Mouse (Mus musculus) CH12F3 (cell line): ENCODE results near the gene Tcta.
"Not testable (repeated sequence)": the region's sequence is repeated elsewhere in the genome, so short reads cannot be mapped to it uniquely, and the experiment has no call there.

Experiments
- in situ Hi-C: fragments of 300-500 bp; cut with MboI; formaldehyde crosslinking; loops from 2 replicates; pipeline ENCODE4 v1.14.3; 2020; ENCODE audit warnings: low sequenced_read_pairs

Gene Tcta

GRCm38 (mm10) chr9:108305629-108306520 lies at the start of gene Tcta, which contains the start of gene Rhoa:
Gene Tcta (minus strand): TSS chr9:108306160.
Gene Rhoa (plus strand): TSS chr9:108306129.
- in situ Hi-C loops, result no loop called here

- in situ Hi-C loops, result no loop called here
These were observed 43.8 kb upstream of the Tcta start for GRCm38 (mm10) chr9:108349727-108350126.

GRCm38 (mm10) chr9:108348290-108348680 lies 42.3 kb upstream of the Tcta start:
- in situ Hi-C loops, result no loop called here

GRCm38 (mm10) chr9:108347540-108348289 lies 41.8 kb upstream of the Tcta start, which contains the start of gene Usp4:
Gene Usp4 (plus strand): TSS chr9:108347853.
- in situ Hi-C loops, result no loop called here

GRCm38 (mm10) chr9:108347024-108347423 lies 41.1 kb upstream of the Tcta start:
- in situ Hi-C loops, result no loop called here

- in situ Hi-C loops, result no loop called here
These were observed 38.5 kb upstream of the Tcta start for GRCm38 (mm10) chr9:108344471-108344870.

- in situ Hi-C loops, result no loop called here
These were observed 37.9 kb upstream of the Tcta start for GRCm38 (mm10) chr9:108343835-108344234.

- in situ Hi-C loops, result no loop called here
These were observed 37.4 kb upstream of the Tcta start for GRCm38 (mm10) chr9:108343331-108343730.

- in situ Hi-C loops, result no loop called here
These were observed 36.4 kb upstream of the Tcta start for GRCm38 (mm10) chr9:108342301-108342831.

- in situ Hi-C loops, result no loop called here
These were observed 35.8 kb upstream of the Tcta start for GRCm38 (mm10) chr9:108341801-108342200.

- in situ Hi-C loops, result no loop called here
These were observed 35.1 kb upstream of the Tcta start for GRCm38 (mm10) chr9:108341139-108341475.

GRCm38 (mm10) chr9:108340258-108341138 lies 34.5 kb upstream of the Tcta start:
- in situ Hi-C loops, result no loop called here

- in situ Hi-C loops, result no loop called here
These were observed 33.9 kb upstream of the Tcta start for GRCm38 (mm10) chr9:108339886-108340257.

GRCm38 (mm10) chr9:108338886-108339781 lies 33.2 kb upstream of the Tcta start, which contains the start of gene Gpx1:
Gene Gpx1 (plus strand): TSS chr9:108338903.
- in situ Hi-C loops, result no loop called here

- in situ Hi-C loops, result no loop called here
These were observed 32.6 kb upstream of the Tcta start for GRCm38 (mm10) chr9:108338551-108338885.

- in situ Hi-C loops, result no loop called here
These were observed 32.0 kb upstream of the Tcta start for GRCm38 (mm10) chr9:108337848-108338550.

GRCm38 (mm10) chr9:108325811-108326210 lies 19.9 kb upstream of the Tcta start:
- in situ Hi-C loops, result no loop called here

- in situ Hi-C loops, result no loop called here
These were observed 18.8 kb upstream of the Tcta start for GRCm38 (mm10) chr9:108324784-108325183.

GRCm38 (mm10) chr9:108322054-108322453 lies 16.1 kb upstream of the Tcta start:
- in situ Hi-C loops, result not testable (repeated sequence)
